Mouse (Mus musculus) lung, embryonic 14.5 days (tissue): ENCODE data around the gene Ddhd1. TPM values are rescaled to one million over a fixed set of nuclear protein-coding genes. Genes with fewer than 3 reads are reported as not detected.

ENCODE experiments used
- ATAC-seq: fragments of 200-750 bp; cut with Nextera tagmentation; 2 replicates; pipeline ENCODE4 v1.8.0; 2017; ENCODE audit warnings: mild to moderate bottlenecking, moderate TSS enrichment, moderate library complexity; ENCODE audit not compliant: insufficient read depth
- DNase-seq: peaks from one replicate; pipeline ENCODE4 v3.0.0-alpha.2; 2015
- H3K27ac ChIP-seq: fragments of 300-500 bp; sonication (generic); 2 replicates; pipeline ENCODE4 v1.5.1; 2014; ENCODE audit warnings: low read depth, mild to moderate bottlenecking, moderate library complexity
- H3K27me3 ChIP-seq: fragments of 300-500 bp; sonication (generic); 2 replicates; pipeline ENCODE4 v1.6.1; 2014; ENCODE audit warnings: low read length, control low read depth; ENCODE audit not compliant: insufficient read depth
- H3K36me3 ChIP-seq: fragments of 300-500 bp; sonication (generic); 2 replicates; pipeline ENCODE4 v1.6.1; 2014; ENCODE audit warnings: control low read depth; ENCODE audit not compliant: insufficient read depth
- H3K4me1 ChIP-seq: fragments of 300-500 bp; sonication (generic); 2 replicates; pipeline ENCODE4 v1.6.1; 2014; ENCODE audit warnings: antibody characterized with exemption, control low read depth; ENCODE audit not compliant: insufficient read depth
- H3K4me2 ChIP-seq: fragments of 300-500 bp; sonication (generic); 2 replicates; pipeline ENCODE4 v1.6.1; 2014; ENCODE audit warnings: mild to moderate bottlenecking
- H3K4me3 ChIP-seq: fragments of 300-500 bp; sonication (generic); 2 replicates; pipeline ENCODE4 v1.5.1; 2014; ENCODE audit warnings: low read depth, low read length
- H3K9ac ChIP-seq: fragments of 300-500 bp; sonication (generic); 2 replicates; pipeline ENCODE4 v1.6.1; 2014
- H3K9me3 ChIP-seq: fragments of 300-500 bp; sonication (generic); 2 replicates; pipeline ENCODE4 v1.6.1; 2016; ENCODE audit warnings: low read depth, low read length, control low read depth
- CTCF ChIP-seq: IDR thresholded peaks from 2 replicates; pipeline ENCODE4 v1.5.1; 2016; ENCODE audit warnings: antibody characterized with exemption, low read depth
- WGBS: fragments of 180-500 bp; shearing (Covaris S2); extraction: QIAGEN DNeasy Blood & Tissue Kit; methylation state at CpG from one replicate; pipeline ENCODE4 v1.1.7; 2014; 5-methylcytosine and 5-hydroxymethylcytosine counted together
- polyA plus RNA-seq: library from polyadenylated mRNA; unstranded; fragments of >200 nt; fragmentation: Nextera tagmentation; extraction: Ambion mirVana; gene quantifications from 2 replicates; pipeline ENCODE4 v1.2.1, GENCODE M21; 2014

Ddhd1 gene
- polyA plus RNA-seq, 1 experiment from 2014 or later, result 8.5 TPM

DNA sequence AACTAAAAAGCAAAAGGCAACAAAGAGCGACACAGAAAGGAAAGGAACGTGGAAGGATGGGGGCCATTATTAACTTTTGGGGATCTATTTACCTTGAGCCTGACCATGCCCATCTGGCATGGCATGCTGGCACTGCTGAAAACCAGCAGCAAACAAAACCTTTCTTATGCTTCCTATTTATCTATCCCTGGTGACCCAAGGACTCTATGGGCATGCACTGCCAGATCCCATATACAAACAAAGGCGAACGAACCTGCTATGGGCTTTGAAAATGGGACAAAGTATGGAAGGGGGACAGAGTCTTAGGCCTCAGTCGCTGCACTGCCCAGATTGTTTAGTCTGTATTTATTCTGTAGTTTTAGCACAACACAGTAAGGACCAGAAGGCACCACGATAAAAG lies 43.5 kb downstream of the Ddhd1 start:
- Histone ChIP-seq H3K27ac (no peak overlapping the region), H3K4me2 (no peak overlapping the region), H3K9ac (no peak overlapping the region), H3K27me3 (no peaks in the 10 kb centered on the region), H3K4me3 (no peak overlapping the region), H3K36me3 (peaks cover 25% of the 10 kb centered on the region; the same call in 1 of the 2 replicates), H3K9me3 (no peaks in the 10 kb centered on the region), H3K4me1 (0 out of 2 replicates have a peak, but pooled peaks cover 3% of the 10 kb centered on the region)
- TF ChIP-seq CTCF, result no peak
- DNase-seq (no peak), ATAC-seq (no peak)
- 84% methylated on average over 6 of the region's 6 CpGs for WGBS

DNA sequence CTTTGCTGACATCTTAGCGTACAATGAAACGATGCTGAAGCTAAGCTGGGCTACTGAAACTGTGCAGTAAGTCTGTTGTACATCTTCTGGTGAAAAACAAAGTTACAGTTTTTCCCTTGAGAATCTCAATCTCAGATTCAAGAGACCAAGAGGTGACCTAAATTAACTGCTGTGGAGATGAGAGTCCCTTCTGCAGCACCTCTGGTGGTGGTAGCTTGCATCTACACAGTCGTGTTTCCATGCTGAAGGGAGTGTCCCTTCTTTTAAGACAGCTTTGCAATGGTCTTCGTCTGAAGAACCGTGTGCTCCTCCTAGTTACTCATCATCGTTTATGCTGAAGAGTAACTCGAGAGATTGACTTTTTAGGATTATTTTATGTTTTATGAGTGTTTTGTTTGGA lies 46.3 kb downstream of the Ddhd1 start:
- Histone ChIP-seq H3K4me3 (no peak overlapping the region), H3K9me3 (no peaks in the 10 kb centered on the region), H3K27ac (no peak overlapping the region), H3K4me1 (no peaks in the 10 kb centered on the region), H3K9ac (no peak overlapping the region), H3K4me2 (no peak overlapping the region), H3K36me3 (peaks cover 28% of the 10 kb centered on the region; the same call in 1 of the 2 replicates), H3K27me3 (no peaks in the 10 kb centered on the region)
- WGBS, result 81% methylated on average over 7 of the region's 7 CpGs
- no peak for DNase-seq
- TF ChIP-seq CTCF, result peak; percentile 24
- no peak for ATAC-seq

DNA sequence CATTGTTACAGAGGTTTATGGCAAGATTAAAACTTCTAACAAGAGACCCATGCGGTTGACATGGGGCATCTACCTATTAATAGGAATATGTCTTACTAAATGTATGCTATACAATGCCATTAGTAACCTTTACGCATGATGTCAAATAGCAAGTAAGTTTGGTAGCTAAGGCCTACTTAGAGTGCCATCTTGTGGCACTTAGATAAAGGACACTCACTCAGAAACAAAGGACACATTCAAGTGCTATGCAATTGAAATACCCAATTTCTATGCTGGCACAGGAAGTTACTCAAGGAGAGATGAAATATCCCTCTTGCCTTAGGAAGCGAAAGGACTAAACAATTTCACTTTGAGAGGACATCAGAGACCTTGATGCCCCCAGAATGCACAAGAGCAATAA lies 55.9 kb downstream of the Ddhd1 start:
- TF ChIP-seq CTCF, result peak; percentile 81
- Histone ChIP-seq H3K4me1 (no peaks in the 10 kb centered on the region), H3K27ac (no peak overlapping the region), H3K36me3 (peaks cover 9% of the 10 kb centered on the region; the same call in 1 of the 2 replicates), H3K27me3 (no peaks in the 10 kb centered on the region), H3K4me2 (no peak overlapping the region), H3K9ac (no peak overlapping the region), H3K4me3 (no peak overlapping the region), H3K9me3 (no peaks in the 10 kb centered on the region)
- ATAC-seq (0 out of 2 replicates have a peak, but pooled peaks have one; percentile 47), DNase-seq (peak; percentile 80)
- WGBS, result 60% methylated on average over 3 of the region's 3 CpGs

DNA sequence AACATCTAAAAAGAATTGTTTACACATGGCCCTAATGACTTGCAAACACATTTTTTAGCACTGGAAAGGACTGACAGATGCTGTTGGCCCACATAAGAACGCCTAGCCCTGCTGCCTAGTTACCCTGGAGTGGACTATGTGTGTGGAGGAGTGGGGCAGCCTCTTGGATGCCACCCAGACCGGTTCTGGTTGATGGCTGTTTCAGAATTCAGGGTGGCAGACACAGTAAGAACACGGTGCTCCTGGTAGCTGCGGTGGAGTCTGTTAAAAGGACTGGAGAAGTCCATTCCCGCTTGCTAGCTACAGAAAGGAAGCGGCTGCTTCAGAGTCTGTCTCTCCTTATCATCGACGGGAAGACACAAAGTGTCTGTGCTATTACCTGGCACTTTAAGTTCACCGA lies 57.4 kb downstream of the Ddhd1 start:
- 47% methylated on average over 9 of the region's 9 CpGs for WGBS
- no peaks in the 10 kb centered on the region for H3K4me1 ChIP-seq
- TF ChIP-seq CTCF, result no peak
- H3K4me3 ChIP-seq, result no peak overlapping the region
- DNase-seq (peak; percentile 3), ATAC-seq (no peak)
- H3K9me3 ChIP-seq, result no peaks in the 10 kb centered on the region
- peaks cover 9% of the 10 kb centered on the region; the same call in 1 of the 2 replicates for H3K36me3 ChIP-seq
- no peak overlapping the region for H3K27ac ChIP-seq
- no peaks in the 10 kb centered on the region for H3K27me3 ChIP-seq
- H3K4me2 ChIP-seq, result no peak overlapping the region
- no peak overlapping the region for H3K9ac ChIP-seq

DNA sequence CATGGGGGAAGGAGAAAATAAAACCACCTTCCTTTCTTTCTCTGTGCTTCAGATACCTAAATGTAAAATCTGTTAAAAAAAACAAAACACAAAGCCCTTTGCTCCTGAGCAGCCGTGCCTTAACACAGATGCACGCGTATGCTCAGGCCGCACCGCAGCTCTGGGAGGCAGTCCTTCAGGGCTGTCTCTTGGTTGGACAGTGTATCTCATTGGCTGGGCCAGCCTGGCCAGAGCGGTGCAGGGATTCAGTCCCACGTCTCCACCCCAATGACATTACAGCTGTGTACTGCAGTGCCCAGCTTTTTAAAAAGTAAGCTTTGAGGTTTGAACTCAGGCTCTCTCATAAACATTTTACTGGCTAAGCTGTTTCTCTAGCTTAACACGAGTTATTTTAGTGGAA lies 60.1 kb downstream of the Ddhd1 start:
- TF ChIP-seq CTCF, result no peak
- H3K9me3 ChIP-seq, result no peaks in the 10 kb centered on the region
- no peaks in the 10 kb centered on the region for H3K27me3 ChIP-seq
- no peak overlapping the region for H3K4me3 ChIP-seq
- no peak overlapping the region for H3K9ac ChIP-seq
- H3K27ac ChIP-seq, result no peak overlapping the region
- DNase-seq, result no peak
- H3K4me1 ChIP-seq, result no peaks in the 10 kb centered on the region
- ATAC-seq, result peak; percentile 54; the same call in 1 of the 2 replicates
- H3K36me3 ChIP-seq, result peaks cover 22% of the 10 kb centered on the region; the same call in 1 of the 2 replicates
- WGBS, result 67% methylated on average over 8 of the region's 8 CpGs
- H3K4me2 ChIP-seq, result no peak overlapping the region

DNA sequence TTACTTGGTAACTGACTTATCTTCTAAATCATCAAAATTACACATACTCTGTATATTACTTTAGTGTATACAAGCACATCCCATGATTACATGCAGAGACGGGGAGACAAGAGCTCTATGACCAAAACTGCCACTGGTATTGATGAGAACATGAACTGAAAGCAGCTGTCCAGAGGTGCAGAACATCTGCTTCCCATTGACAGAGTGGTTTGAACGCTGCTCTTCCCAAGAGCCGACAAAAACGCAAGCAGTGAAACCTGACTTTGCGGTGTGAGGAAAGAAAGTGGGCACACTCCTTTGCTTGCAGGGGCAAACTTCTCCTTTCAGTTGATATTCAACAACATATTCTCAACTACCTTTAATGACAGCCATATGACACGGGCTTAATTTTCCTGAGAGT lies 64.7 kb downstream of the Ddhd1 start:
- H3K36me3 ChIP-seq, result peaks cover 13% of the 10 kb centered on the region; the same call in 1 of the 2 replicates
- H3K4me3 ChIP-seq, result no peak overlapping the region
- H3K9ac ChIP-seq, result no peak overlapping the region
- H3K4me1 ChIP-seq, result no peaks in the 10 kb centered on the region; the same call in 1 of the 2 replicates
- TF ChIP-seq CTCF, result no peak
- H3K27ac ChIP-seq, result no peak overlapping the region
- WGBS, result 75% methylated on average over 6 of the region's 6 CpGs
- H3K27me3 ChIP-seq, result no peaks in the 10 kb centered on the region
- H3K4me2 ChIP-seq, result no peak overlapping the region
- DNase-seq (no peak), ATAC-seq (no peak)
- no peaks in the 10 kb centered on the region for H3K9me3 ChIP-seq

DNA sequence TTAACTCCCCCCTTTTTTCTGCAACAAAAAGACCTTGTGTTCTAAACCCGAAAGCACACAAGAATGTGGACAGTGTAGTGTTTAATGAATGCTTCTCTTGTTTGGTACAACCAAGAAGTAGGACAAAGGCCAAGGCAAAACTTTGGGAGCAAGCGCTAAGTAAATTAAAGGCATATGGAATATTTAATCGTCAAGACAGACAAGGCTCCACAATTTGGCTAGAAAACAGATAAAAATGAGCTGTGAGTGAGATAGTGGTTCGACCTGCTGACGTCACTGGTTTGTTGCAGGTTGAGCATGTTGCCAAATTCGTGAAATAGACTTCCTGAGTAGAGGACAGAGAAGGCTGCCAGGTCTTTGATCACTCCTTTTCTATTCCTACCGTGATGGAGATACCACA lies 69.5 kb downstream of the Ddhd1 start:
- DNase-seq (peak; percentile 63), ATAC-seq (peak; percentile 63; the same call in 1 of the 2 replicates)
- H3K9me3 ChIP-seq, result no peaks in the 10 kb centered on the region

More for the DNA sequence above, 69.5 kb downstream of the Ddhd1 start:
- Histone ChIP-seq H3K27me3 (no peaks in the 10 kb centered on the region), H3K4me1 (no peaks in the 10 kb centered on the region; the same call in 1 of the 2 replicates), H3K36me3 (no peaks in the 10 kb centered on the region), H3K27ac (no peak overlapping the region), H3K4me3 (no peak overlapping the region), H3K9ac (no peak overlapping the region), H3K4me2 (no peak overlapping the region)
- 39% methylated on average over 7 of the region's 7 CpGs for WGBS
- TF ChIP-seq CTCF, result no peak
